In the genomic region with DNA sequence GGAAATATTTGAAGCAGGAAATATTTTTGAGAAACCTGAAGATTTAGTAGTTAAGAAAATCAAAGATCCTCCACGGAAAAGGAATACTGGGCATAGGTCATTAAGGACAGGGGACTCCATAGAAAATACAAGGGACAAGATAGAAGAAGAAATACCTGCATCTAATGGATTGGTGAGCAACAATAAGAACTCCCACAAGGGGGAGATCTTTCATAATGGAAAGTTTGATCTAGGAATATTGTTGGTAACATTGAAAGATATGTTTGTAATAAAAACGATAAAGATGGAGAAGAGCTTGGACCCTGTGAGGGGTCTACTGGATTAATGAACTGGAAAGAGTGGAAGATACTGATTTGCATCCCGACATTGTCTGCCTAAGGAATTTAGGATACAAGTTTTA, we compare ENCODE assay signal across 14 mouse cellular contexts. TPM values are rescaled to one million over a fixed set of nuclear protein-coding genes. Genes with fewer than 3 reads are reported as not detected.
DNase-seq lines count a peak whose midpoint lies in the region; ATAC-seq and TF ChIP-seq lines count a peak whose summit lies in the region.
"Had no signal": no experiment of that assay in that cellular context is flagged by ENCODE, and none has a peak within 500 bp of the region (broad histone marks: within the 10 kb centered on the region; RNA-seq: fewer than 3 reads in every experiment).

No protein-coding gene starts in this region.

- no peak overlapping the region for H3K4me3 ChIP-seq in kidney, postnatal 0 days (replicated peaks; ENCODE audit: low read depth, low read length)
- H3K4me3 ChIP-seq in lung, postnatal 0 days (ENCODE audit: low read depth, low read length), result no peak overlapping the region
- no peak overlapping the region for H3K4me3 ChIP-seq in stomach, postnatal 0 days (ENCODE audit: low read depth, low read length)
- H3K4me3 ChIP-seq: embryonic facial prominence, embryonic 13.5 days; myocyte had no signal

- no peak overlapping the region for H3K27ac ChIP-seq in kidney, postnatal 0 days
- no peak overlapping the region for H3K27ac ChIP-seq in lung, postnatal 0 days (ENCODE audit: low read length)
- no peak overlapping the region for H3K27ac ChIP-seq in stomach, postnatal 0 days (replicated peaks)
- H3K27ac ChIP-seq: embryonic facial prominence, embryonic 13.5 days had no signal

- H3K9me3 ChIP-seq in kidney, postnatal 0 days (replicated peaks; ENCODE audit: low read length), result no peaks in the 10 kb centered on the region
- no peaks in the 10 kb centered on the region for H3K9me3 ChIP-seq in lung, postnatal 0 days (ENCODE audit: low read length)
- H3K9me3 ChIP-seq in stomach, postnatal 0 days (ENCODE audit: control insufficient read depth, low read length), result no peaks in the 10 kb centered on the region
- H3K9me3 ChIP-seq: embryonic facial prominence, embryonic 13.5 days had no signal

- H3K4me1 ChIP-seq in kidney, postnatal 0 days (replicated peaks; ENCODE audit: insufficient read depth, low read length), result no peaks in the 10 kb centered on the region
- no peaks in the 10 kb centered on the region for H3K4me1 ChIP-seq in lung, postnatal 0 days (ENCODE audit: insufficient read depth, low read depth, low read length)
- no peaks in the 10 kb centered on the region for H3K4me1 ChIP-seq in stomach, postnatal 0 days (replicated peaks; ENCODE audit: control insufficient read depth, insufficient read depth)
- H3K4me1 ChIP-seq: embryonic facial prominence, embryonic 13.5 days had no signal

- DNase-seq in embryo, embryonic 10.5 days (ENCODE audit: low spot score), result peak; percentile 28
- no peak for DNase-seq in embryo, embryonic 10 days (ENCODE audit: low spot score)
- DNase-seq in kidney, postnatal 0 days (ENCODE audit: low spot score), result peak; percentile 37
- no peak for DNase-seq in kidney, postnatal 10 days
- DNase-seq in lung, postnatal 0 days (ENCODE audit: low spot score), result no peak
- no peak for DNase-seq in lung, postnatal 36 days
- DNase-seq in stomach, postnatal 0 days (ENCODE audit: low spot score), result no peak
- DNase-seq in urinary bladder, adult 2 months (ENCODE audit: low spot score), result no peak

- no peak for TF ChIP-seq EP300 in lung, postnatal 0 days (IDR thresholded peaks at IDR 0.05)
- no peak for TF ChIP-seq EP300 in stomach, postnatal 0 days (optimal IDR thresholded peaks at IDR 0.05)

- ATAC-seq in kidney, postnatal 0 days (replicated peaks; ENCODE audit: low FRiP score, low read depth), result no peak
- no peak for ATAC-seq in lung, postnatal 0 days
- ATAC-seq in stomach, postnatal 0 days (ENCODE audit: low FRiP score, low TSS enrichment), result no peak
- ATAC-seq: forebrain, embryonic 16.5 days had no signal

- no peaks in the 10 kb centered on the region for H3K27me3 ChIP-seq in kidney, postnatal 0 days (ENCODE audit: insufficient read depth, low read length)
- H3K27me3 ChIP-seq in lung, postnatal 0 days (replicated peaks; ENCODE audit: insufficient read depth, low read length), result no peaks in the 10 kb centered on the region
- H3K27me3 ChIP-seq in stomach, postnatal 0 days (ENCODE audit: control insufficient read depth, insufficient read depth, low read length), result no peaks in the 10 kb centered on the region
- H3K27me3 ChIP-seq: embryonic facial prominence, embryonic 13.5 days had no signal

- no peak overlapping the region for H3K9ac ChIP-seq in kidney, postnatal 0 days (ENCODE audit: low read depth, low read length)
- no peak overlapping the region for H3K9ac ChIP-seq in lung, postnatal 0 days (replicated peaks; ENCODE audit: low read depth)
- no peak overlapping the region for H3K9ac ChIP-seq in stomach, postnatal 0 days (ENCODE audit: low read length)
- H3K9ac ChIP-seq: embryonic facial prominence, embryonic 13.5 days had no signal

- 42% methylated on average over 3 of the region's 3 CpGs for WGBS in kidney, postnatal 0 days
- WGBS in lung, postnatal 0 days, result 40% methylated on average over 3 of the region's 3 CpGs
- WGBS in stomach, postnatal 0 days, result 35% methylated on average over 3 of the region's 3 CpGs

- H3K36me3 ChIP-seq in kidney, postnatal 0 days (ENCODE audit: insufficient read depth, low read length), result no peaks in the 10 kb centered on the region
- no peaks in the 10 kb centered on the region for H3K36me3 ChIP-seq in lung, postnatal 0 days (ENCODE audit: insufficient read depth, low read length)
- H3K36me3 ChIP-seq in stomach, postnatal 0 days (ENCODE audit: control insufficient read depth, insufficient read depth, low read length), result no peaks in the 10 kb centered on the region
- H3K36me3 ChIP-seq: embryonic facial prominence, embryonic 13.5 days had no signal

- H3K4me2 ChIP-seq in kidney, postnatal 0 days (ENCODE audit: low read length), result no peak overlapping the region
- H3K4me2 ChIP-seq in lung, postnatal 0 days (replicated peaks; ENCODE audit: low read depth, low read length), result no peak overlapping the region
- H3K4me2 ChIP-seq in stomach, postnatal 0 days (replicated peaks; ENCODE audit: low read depth), result no peak overlapping the region
- H3K4me2 ChIP-seq: embryonic facial prominence, embryonic 13.5 days; liver, embryonic 11.5 days had no signal

- TF ChIP-seq CTCF in kidney, postnatal 0 days (IDR thresholded peaks at IDR 0.05; ENCODE audit: low read depth), result peak; percentile 65
- TF ChIP-seq CTCF in lung, postnatal 0 days (IDR thresholded peaks at IDR 0.05), result peak; percentile 23; the same call in 1 of the 2 replicates
- TF ChIP-seq CTCF in stomach, postnatal 0 days (IDR thresholded peaks at IDR 0.05; ENCODE audit: low read depth), result peak; percentile 73

RNA-seq across cellular contexts. Expression of a gene that starts 20.1 kb away (rescaled TPM):
- 7.5 and 8.1 TPM in 2 replicates for polyA plus RNA-seq in kidney, postnatal 0 days (2015; fragmentation: Nextera tagmentation; extraction: Ambion mirVana)
- 0.08 TPM in 1 of 2 replicates, not detected in the other for polyA plus RNA-seq in lung, postnatal 0 days (2015; fragmentation: Nextera tagmentation; extraction: Ambion mirVana)
- polyA plus RNA-seq in stomach, postnatal 0 days (2015; fragmentation: Nextera tagmentation; extraction: Ambion mirVana), result 64.1 and 68.1 TPM in 2 replicates
- polyA plus RNA-seq in urinary bladder, adult 2 months (2012; rRNA removed), result 54.5 and 59.2 TPM in 2 replicates
- polyA plus RNA-seq: forebrain, embryonic 16.5 days; gonadal fat pad, adult 2 months; myocyte had no signal

RNA-seq across cellular contexts. Expression of a gene that starts 39.7 kb away (rescaled TPM):
- not detected in 2 replicates for polyA plus RNA-seq in kidney, postnatal 0 days (2015; fragmentation: Nextera tagmentation; extraction: Ambion mirVana)
- polyA plus RNA-seq in lung, postnatal 0 days (2015; fragmentation: Nextera tagmentation; extraction: Ambion mirVana), result not detected in 2 replicates
- polyA plus RNA-seq in stomach, postnatal 0 days (2015; fragmentation: Nextera tagmentation; extraction: Ambion mirVana), result not detected in 2 replicates
- polyA plus RNA-seq in urinary bladder, adult 2 months (2012; rRNA removed), result 0.07 and 0.09 TPM in 2 replicates
- polyA plus RNA-seq: embryonic facial prominence, embryonic 13.5 days; forebrain, embryonic 16.5 days; liver, embryonic 11.5 days; myocyte; spleen, adult 2 months had no signal

Comparison
In these comparisons a context has a peak if more than half of its experiments do, and no peak if none do; other contexts are left out.
1. DNase-seq: peak in embryo, embryonic 10.5 days (single experiment) and kidney, postnatal 0 days (single experiment); none in embryo, embryonic 10 days (single experiment), kidney, postnatal 10 days (single experiment), lung, postnatal 0 days (single experiment), lung, postnatal 36 days (single experiment), stomach, postnatal 0 days (single experiment) and urinary bladder, adult 2 months (single experiment).
2. CTCF ChIP-seq: peak in every context shown above with its lines; median percentile 73 in stomach, postnatal 0 days; 65 in kidney, postnatal 0 days; 23 in lung, postnatal 0 days.